Mouse (Mus musculus): ENCODE data around the gene Dab1. TPM values are rescaled to one million over a fixed set of nuclear protein-coding genes. Genes with fewer than 3 reads are reported as not detected.

Dab1 gene
- polyA plus RNA-seq, 1 experiment from 2014 or later, result 106 TPM

- no peaks in the 10 kb centered on the region for H3K9me3 ChIP-seq (replicated peaks; ENCODE audit: control insufficient read depth, low read length)
- no peak overlapping the region for H3K4me2 ChIP-seq (ENCODE audit: low read length)
- H3K4me1 ChIP-seq (ENCODE audit: control insufficient read depth, insufficient read depth, low read length), result no peaks in the 10 kb centered on the region; the same call in 1 of the 2 replicates
- no peak overlapping the region for H3K4me3 ChIP-seq (ENCODE audit: low read depth, low read length)
- H3K9ac ChIP-seq (ENCODE audit: low read length), result no peak overlapping the region
- no peak for ATAC-seq
- WGBS, result 41% methylated on average over 1 of the region's 1 CpGs
- no peak for DNase-seq (ENCODE audit: low spot score)
- no peaks in the 10 kb centered on the region for H3K36me3 ChIP-seq (ENCODE audit: control insufficient read depth, insufficient read depth, low read length)
- no peaks in the 10 kb centered on the region for H3K27me3 ChIP-seq (replicated peaks; ENCODE audit: control insufficient read depth, insufficient read depth, low read length)
- no peak overlapping the region for H3K27ac ChIP-seq (ENCODE audit: low read depth, low read length)
These were observed 185.3 kb downstream of the Dab1 start for GRCm38 (mm10) chr4:103804461-103804860.

DNA sequence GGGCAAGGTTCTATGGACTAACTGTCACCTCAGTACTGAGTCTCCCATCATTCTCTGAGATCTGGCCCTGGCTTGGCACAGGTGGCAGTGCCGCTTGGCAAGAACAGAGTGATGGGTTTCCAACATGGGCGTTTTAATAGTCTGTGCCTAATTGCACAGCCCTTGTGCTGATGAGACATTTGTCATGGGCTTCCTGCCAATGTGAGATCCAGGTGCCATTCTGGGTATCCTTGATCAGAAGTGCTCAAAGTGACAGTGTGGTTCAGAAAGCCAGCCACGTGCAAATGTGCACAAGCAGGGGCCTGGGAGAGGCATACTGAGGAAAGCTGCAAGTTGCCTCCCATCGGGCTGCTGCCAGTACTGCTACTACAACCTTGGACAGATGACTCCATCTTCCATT lies 203.5 kb downstream of the Dab1 start:
- Histone ChIP-seq H3K4me2 (ENCODE audit: low read length) (no peak overlapping the region), H3K27me3 (replicated peaks; ENCODE audit: control insufficient read depth, insufficient read depth, low read length) (no peaks in the 10 kb centered on the region), H3K27ac (ENCODE audit: low read depth, low read length) (no peak overlapping the region), H3K4me3 (ENCODE audit: low read depth, low read length) (no peak overlapping the region), H3K4me1 (ENCODE audit: control insufficient read depth, insufficient read depth, low read length) (no peaks in the 10 kb centered on the region), H3K9ac (ENCODE audit: low read length) (no peak overlapping the region), H3K9me3 (replicated peaks; ENCODE audit: control insufficient read depth, low read length) (no peaks in the 10 kb centered on the region), H3K36me3 (ENCODE audit: control insufficient read depth, insufficient read depth, low read length) (no peaks in the 10 kb centered on the region)
- ATAC-seq (peak; percentile 55; the same call in 1 of the 2 replicates), DNase-seq (ENCODE audit: low spot score) (peak; percentile 65)
- WGBS, result 54% methylated on average over 4 of the region's 4 CpGs

- Histone ChIP-seq H3K4me1 (ENCODE audit: control insufficient read depth, insufficient read depth, low read length) (peaks cover 4% of the 10 kb centered on the region; the same call in 1 of the 2 replicates), H3K27me3 (replicated peaks; ENCODE audit: control insufficient read depth, insufficient read depth, low read length) (no peaks in the 10 kb centered on the region), H3K9ac (ENCODE audit: low read length) (no peak overlapping the region), H3K4me2 (ENCODE audit: low read length) (no peak overlapping the region; the same call in 1 of the 2 replicates), H3K4me3 (ENCODE audit: low read depth, low read length) (no peak overlapping the region), H3K27ac (ENCODE audit: low read depth, low read length) (no peak overlapping the region), H3K9me3 (replicated peaks; ENCODE audit: control insufficient read depth, low read length) (no peaks in the 10 kb centered on the region), H3K36me3 (ENCODE audit: control insufficient read depth, insufficient read depth, low read length) (no peaks in the 10 kb centered on the region)
- peak; percentile 48 for DNase-seq (ENCODE audit: low spot score)
- ATAC-seq, result peak; percentile 34; the same call in 1 of the 2 replicates
- 3% methylated on average over 5 of the region's 5 CpGs for WGBS
These were observed 219.2 kb downstream of the Dab1 start for GRCm38 (mm10) chr4:103838377-103838776.

DNA sequence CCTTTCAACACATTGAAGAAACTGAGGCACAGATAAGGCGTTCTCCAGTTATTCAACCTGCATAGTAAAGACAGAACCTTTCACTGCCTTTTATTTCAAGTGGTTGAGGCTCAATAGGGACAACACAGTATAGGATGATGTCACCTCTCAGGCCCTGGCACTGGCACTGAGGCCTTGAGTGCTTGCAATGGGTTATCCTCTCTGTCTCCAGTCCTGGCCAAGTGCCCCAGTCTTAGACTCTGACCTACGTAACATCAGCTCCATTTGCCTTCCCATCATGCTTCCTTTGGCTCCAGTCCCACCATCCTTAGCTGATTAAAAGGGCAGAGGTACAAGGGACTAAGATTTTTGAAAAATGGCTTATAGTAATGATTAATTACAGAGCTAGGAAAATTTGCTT lies 220.4 kb downstream of the Dab1 start:
- Histone ChIP-seq H3K27ac (ENCODE audit: low read depth, low read length) (no peak overlapping the region), H3K4me3 (ENCODE audit: low read depth, low read length) (no peak overlapping the region), H3K9me3 (replicated peaks; ENCODE audit: control insufficient read depth, low read length) (no peaks in the 10 kb centered on the region), H3K4me2 (ENCODE audit: low read length) (no peak overlapping the region), H3K36me3 (ENCODE audit: control insufficient read depth, insufficient read depth, low read length) (no peaks in the 10 kb centered on the region), H3K27me3 (replicated peaks; ENCODE audit: control insufficient read depth, insufficient read depth, low read length) (no peaks in the 10 kb centered on the region), H3K4me1 (ENCODE audit: control insufficient read depth, insufficient read depth, low read length) (peaks cover 4% of the 10 kb centered on the region; the same call in 1 of the 2 replicates), H3K9ac (ENCODE audit: low read length) (no peak overlapping the region)
- ATAC-seq (no peak), DNase-seq (ENCODE audit: low spot score) (peak; percentile 45)
- 35% methylated on average over 2 of the region's 2 CpGs for WGBS

DNA sequence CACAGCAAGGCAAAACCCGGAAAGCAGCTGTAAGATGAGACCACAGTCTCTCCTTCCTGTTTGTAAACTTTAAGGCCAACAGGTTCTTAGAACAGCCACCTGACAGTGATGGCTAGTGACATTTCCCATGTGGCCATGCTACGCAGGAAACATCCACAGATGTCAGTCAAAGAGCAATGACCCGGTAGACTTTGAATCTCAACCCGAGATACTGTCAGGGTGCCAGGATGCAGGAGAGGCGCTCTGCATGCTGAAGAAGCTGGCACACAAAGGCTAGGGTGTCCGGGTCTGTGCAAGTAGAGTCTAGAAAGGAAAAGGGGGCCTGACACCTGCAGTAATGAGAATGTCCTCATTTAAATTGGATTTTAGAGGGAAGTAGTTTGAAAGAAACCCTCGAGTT lies 222.0 kb downstream of the Dab1 start:
- no peaks in the 10 kb centered on the region for H3K36me3 ChIP-seq (ENCODE audit: control insufficient read depth, insufficient read depth, low read length)
- DNase-seq (ENCODE audit: low spot score) (no peak), ATAC-seq (no peak)
- no peak overlapping the region for H3K27ac ChIP-seq (ENCODE audit: low read depth, low read length)
- H3K9ac ChIP-seq (ENCODE audit: low read length), result no peak overlapping the region
- WGBS, result 45% methylated on average over 7 of the region's 7 CpGs
- no peaks in the 10 kb centered on the region for H3K9me3 ChIP-seq (replicated peaks; ENCODE audit: control insufficient read depth, low read length)
- no peak overlapping the region for H3K4me3 ChIP-seq (ENCODE audit: low read depth, low read length)
- no peaks in the 10 kb centered on the region for H3K27me3 ChIP-seq (replicated peaks; ENCODE audit: control insufficient read depth, insufficient read depth, low read length)
- peaks cover 6% of the 10 kb centered on the region for H3K4me1 ChIP-seq (ENCODE audit: control insufficient read depth, insufficient read depth, low read length)
- no peak overlapping the region for H3K4me2 ChIP-seq (ENCODE audit: low read length)

- Histone ChIP-seq H3K4me3 (ENCODE audit: low read depth, low read length) (no peak overlapping the region), H3K4me1 (ENCODE audit: control insufficient read depth, insufficient read depth, low read length) (peaks cover 4% of the 10 kb centered on the region; the same call in 1 of the 2 replicates), H3K27me3 (replicated peaks; ENCODE audit: control insufficient read depth, insufficient read depth, low read length) (no peaks in the 10 kb centered on the region), H3K27ac (ENCODE audit: low read depth, low read length) (no peak overlapping the region), H3K36me3 (ENCODE audit: control insufficient read depth, insufficient read depth, low read length) (no peaks in the 10 kb centered on the region), H3K9me3 (replicated peaks; ENCODE audit: control insufficient read depth, low read length) (no peaks in the 10 kb centered on the region), H3K4me2 (ENCODE audit: low read length) (no peak overlapping the region), H3K9ac (ENCODE audit: low read length) (no peak overlapping the region)
- DNase-seq (ENCODE audit: low spot score), result no peak
- no peak for ATAC-seq
- 84% methylated on average over 7 of the region's 7 CpGs for WGBS
These were observed 225.5 kb downstream of the Dab1 start for GRCm38 (mm10) chr4:103844635-103845034.

DNA sequence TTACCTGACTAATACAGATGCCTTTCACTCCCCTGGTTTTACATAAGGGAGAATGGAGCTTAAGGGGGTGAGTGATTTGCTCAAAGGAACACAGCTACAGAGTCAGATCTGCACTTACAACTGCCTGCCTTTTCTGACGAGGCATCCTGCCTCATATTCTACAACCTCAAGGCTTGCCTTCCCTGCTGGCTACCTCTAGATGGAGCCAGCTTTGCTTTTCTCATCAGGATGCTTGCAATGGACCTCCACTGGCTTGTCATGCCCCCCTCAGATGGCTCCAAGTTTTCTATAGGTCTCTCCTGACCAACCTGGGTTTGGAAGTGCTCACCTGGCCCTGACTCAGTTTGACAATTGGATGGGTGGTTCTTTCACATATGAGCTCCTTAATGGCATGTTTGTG lies 238.0 kb downstream of the Dab1 start:
- H3K4me3 ChIP-seq (ENCODE audit: low read depth, low read length), result no peak overlapping the region
- H3K9ac ChIP-seq (ENCODE audit: low read length), result no peak overlapping the region
- no peaks in the 10 kb centered on the region for H3K36me3 ChIP-seq (ENCODE audit: control insufficient read depth, insufficient read depth, low read length)
- no peaks in the 10 kb centered on the region for H3K27me3 ChIP-seq (replicated peaks; ENCODE audit: control insufficient read depth, insufficient read depth, low read length)
- no peak overlapping the region for H3K4me2 ChIP-seq (ENCODE audit: low read length)
- no peaks in the 10 kb centered on the region for H3K9me3 ChIP-seq (replicated peaks; ENCODE audit: control insufficient read depth, low read length)
- H3K27ac ChIP-seq (ENCODE audit: low read depth, low read length), result no peak overlapping the region
- H3K4me1 ChIP-seq (ENCODE audit: control insufficient read depth, insufficient read depth, low read length), result peaks cover 7% of the 10 kb centered on the region; the same call in 1 of the 2 replicates
- no peak for DNase-seq (ENCODE audit: low spot score)
- ATAC-seq, result no peak
- WGBS, result 24% methylated on average over 1 of the region's 1 CpGs

DNA sequence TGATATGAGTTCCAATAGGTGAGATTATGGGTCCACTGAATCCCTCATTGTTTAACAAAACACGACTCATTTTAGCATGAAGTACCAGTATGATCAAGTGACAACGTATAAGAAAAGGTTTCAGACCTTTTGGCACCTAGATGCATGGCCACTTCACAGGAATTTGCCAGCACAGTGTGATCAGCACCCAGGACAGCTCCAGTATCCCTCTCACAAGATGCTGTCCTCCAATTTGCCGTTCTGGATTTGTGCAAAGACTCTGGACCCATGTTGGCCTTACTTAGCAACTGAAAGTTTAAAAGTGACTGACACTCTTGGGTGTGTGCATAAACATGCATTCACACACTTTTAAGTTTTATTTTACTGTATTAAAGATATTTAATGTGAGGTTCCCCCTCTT lies 256.4 kb downstream of the Dab1 start:
- Histone ChIP-seq H3K4me3 (ENCODE audit: low read depth, low read length) (no peak overlapping the region), H3K27ac (ENCODE audit: low read depth, low read length) (no peak overlapping the region), H3K9me3 (replicated peaks; ENCODE audit: control insufficient read depth, low read length) (no peaks in the 10 kb centered on the region), H3K9ac (ENCODE audit: low read length) (no peak overlapping the region), H3K4me2 (ENCODE audit: low read length) (no peak overlapping the region), H3K27me3 (replicated peaks; ENCODE audit: control insufficient read depth, insufficient read depth, low read length) (no peaks in the 10 kb centered on the region), H3K4me1 (ENCODE audit: control insufficient read depth, insufficient read depth, low read length) (peaks cover 5% of the 10 kb centered on the region; the same call in 1 of the 2 replicates), H3K36me3 (ENCODE audit: control insufficient read depth, insufficient read depth, low read length) (no peaks in the 10 kb centered on the region)
- DNase-seq (ENCODE audit: low spot score), result no peak
- 41% methylated on average over 3 of the region's 3 CpGs for WGBS
- ATAC-seq, result no peak

DNA sequence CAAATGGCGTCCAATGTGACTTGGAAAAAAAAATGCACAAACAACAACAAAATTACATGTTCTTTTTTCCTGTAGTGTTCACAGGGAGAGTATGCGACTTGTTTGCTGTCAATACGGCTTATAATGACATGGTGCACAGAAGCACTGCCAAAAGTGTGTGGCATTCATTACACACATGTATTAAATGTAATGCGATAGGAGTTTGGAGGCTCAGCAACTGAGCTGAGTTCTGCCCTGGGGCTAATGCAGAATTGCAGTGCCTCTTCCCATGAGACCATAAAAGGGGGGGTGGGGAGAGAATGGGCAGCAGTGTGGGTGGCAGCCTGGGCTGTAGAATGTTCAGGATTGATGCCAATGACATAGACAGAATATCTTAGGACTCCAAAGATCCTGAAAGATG lies 259.7 kb downstream of the Dab1 start:
- 55% methylated on average over 4 of the region's 4 CpGs for WGBS
- no peak overlapping the region for H3K27ac ChIP-seq (ENCODE audit: low read depth, low read length)
- H3K9me3 ChIP-seq (replicated peaks; ENCODE audit: control insufficient read depth, low read length), result no peaks in the 10 kb centered on the region
- no peak overlapping the region for H3K4me3 ChIP-seq (ENCODE audit: low read depth, low read length)
- ATAC-seq (peak; percentile 42; the same call in 1 of the 2 replicates), DNase-seq (ENCODE audit: low spot score) (peak; percentile 53)
- no peak overlapping the region for H3K9ac ChIP-seq (ENCODE audit: low read length)
- H3K4me2 ChIP-seq (ENCODE audit: low read length), result no peak overlapping the region
- no peaks in the 10 kb centered on the region for H3K36me3 ChIP-seq (ENCODE audit: control insufficient read depth, insufficient read depth, low read length)
- no peaks in the 10 kb centered on the region for H3K27me3 ChIP-seq (replicated peaks; ENCODE audit: control insufficient read depth, insufficient read depth, low read length)
- H3K4me1 ChIP-seq (ENCODE audit: control insufficient read depth, insufficient read depth, low read length), result peaks cover 13% of the 10 kb centered on the region
